Mouse (Mus musculus) thymus, adult 2 months (tissue): ENCODE data around the gene BC004004. TPM values are rescaled to one million over a fixed set of nuclear protein-coding genes. Genes with fewer than 3 reads are reported as not detected.

Experiments used
- DNase-seq: peaks from one replicate; pipeline ENCODE4 v3.0.0; 2021
- H3K27ac ChIP-seq: fragments of 200-500 bp; 2 replicates; pipeline ENCODE4 v1.5.1; 2012; ENCODE audit warnings: low read length, control low read depth; ENCODE audit not compliant: control insufficient read depth, insufficient read depth
- H3K27me3 ChIP-seq: fragments of 200-500 bp; 2 replicates; pipeline ENCODE4 v1.6.1; 2012; ENCODE audit warnings: mild to moderate bottlenecking, low read length, moderate library complexity, mixed read lengths; ENCODE audit not compliant: control insufficient read depth, insufficient read depth
- H3K36me3 ChIP-seq: fragments of 200-500 bp; 2 replicates; pipeline ENCODE4 v1.6.1; 2012; ENCODE audit warnings: mild to moderate bottlenecking, low read length, moderate library complexity; ENCODE audit not compliant: control insufficient read depth, insufficient read depth
- H3K4me1 ChIP-seq: fragments of 200-500 bp; replicated peaks from 2 replicates; pipeline ENCODE4 v1.6.1; 2012; ENCODE audit warnings: low read length; ENCODE audit not compliant: control insufficient read depth, insufficient read depth
- H3K4me3 ChIP-seq: fragments of 200-500 bp; 2 replicates; pipeline ENCODE4 v1.5.1; 2012; ENCODE audit warnings: mild to moderate bottlenecking, low read length, control low read depth, moderate library complexity; ENCODE audit not compliant: control insufficient read depth, insufficient read depth
- CTCF ChIP-seq: fragments of 200-500 bp; IDR thresholded peaks from 2 replicates; pipeline ENCODE4 v1.5.1; 2012; ENCODE audit warnings: mild to moderate bottlenecking, control low read depth, low read length, moderate library complexity, borderline replicate concordance; ENCODE audit not compliant: control insufficient read depth, poor library complexity, insufficient read depth; ENCODE audit errors: extremely low read depth
- POLR2A ChIP-seq: fragments of 200-500 bp; IDR thresholded peaks from 2 replicates; pipeline ENCODE4 v1.6.1; 2012; ENCODE audit warnings: mild to moderate bottlenecking, low read length, control low read depth, moderate library complexity; ENCODE audit not compliant: control insufficient read depth, poor library complexity, insufficient read depth; ENCODE audit errors: extremely low read depth
- WGBS: fragments of 180-500 bp; shearing (Covaris S2); methylation state at CpG from one replicate; pipeline ENCODE4 v1.1.7; 2018; 5-methylcytosine and 5-hydroxymethylcytosine counted together
- polyA plus RNA-seq: library from polyadenylated mRNA; depleted of rRNA; stranded (reverse); fragments of >200 nt; gene quantifications from 2 replicates; pipeline ENCODE4 v1.2.3, GENCODE M21; 2012

BC004004 gene
- polyA plus RNA-seq, 1 experiment: 61.3 TPM

GRCm38 (mm10) chr17:29300926-29301325 is 32.3 kb downstream of the BC004004 start:
- TF ChIP-seq CTCF (no peak), POLR2A (no peak)
- DNase-seq: no peak
- peaks cover 45% of the 10 kb centered on the region for H3K4me1 ChIP-seq
- H3K27me3 ChIP-seq: no peaks in the 10 kb centered on the region
- H3K4me3 ChIP-seq: no peak overlapping the region
- H3K27ac ChIP-seq: no peak overlapping the region
- no peaks in the 10 kb centered on the region; the same call in 1 of the 2 replicates for H3K36me3 ChIP-seq
- 96% methylated on average over 7 of the region's 7 CpGs for WGBS

GRCm38 (mm10) chr17:29301421-29301820 is 32.8 kb downstream of the BC004004 start:
- Histone ChIP-seq H3K27me3 (no peaks in the 10 kb centered on the region), H3K4me3 (no peak overlapping the region), H3K36me3 (no peaks in the 10 kb centered on the region; the same call in 1 of the 2 replicates), H3K4me1 (peaks cover 50% of the 10 kb centered on the region), H3K27ac (no peak overlapping the region)
- no peak for DNase-seq
- WGBS: 97% methylated on average over 6 of the region's 6 CpGs
- TF ChIP-seq POLR2A: no peak
- no peak for TF ChIP-seq CTCF

- Histone ChIP-seq H3K4me1 (peaks cover 56% of the 10 kb centered on the region), H3K4me3 (no peak overlapping the region), H3K27me3 (no peaks in the 10 kb centered on the region), H3K36me3 (no peaks in the 10 kb centered on the region; the same call in 1 of the 2 replicates), H3K27ac (no peak overlapping the region)
- no peak for TF ChIP-seq POLR2A
- peak; percentile 15; the same call in 1 of the 2 replicates for TF ChIP-seq CTCF
- 61% methylated on average over 5 of the region's 5 CpGs for WGBS
- no peak for DNase-seq
Measured at GRCm38 (mm10) chr17:29302149-29302548, 33.6 kb downstream of the BC004004 start.

DNA sequence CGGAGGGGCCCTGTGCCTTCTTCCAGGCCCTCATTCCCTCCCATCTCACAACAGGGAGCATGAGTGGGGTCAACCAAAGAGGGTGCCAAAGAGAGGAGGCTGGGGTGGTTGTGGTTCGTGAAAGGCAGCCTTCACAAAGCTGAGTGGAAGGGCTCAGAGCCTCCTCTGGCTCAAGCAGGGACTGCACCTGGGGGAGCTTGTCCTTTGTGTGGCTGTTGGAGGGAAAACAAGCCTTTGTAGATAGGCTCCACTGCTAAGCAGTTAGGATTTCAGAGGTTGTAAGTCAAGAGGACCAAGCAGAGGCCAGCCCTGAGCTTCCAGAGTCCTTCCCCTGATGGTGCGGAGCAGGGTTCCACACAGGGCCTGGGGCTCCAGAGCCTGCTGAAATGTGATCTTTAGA is 34.5 kb downstream of the BC004004 start:
- Histone ChIP-seq H3K4me1 (peaks cover 55% of the 10 kb centered on the region), H3K27ac (no peak overlapping the region), H3K4me3 (no peak overlapping the region), H3K27me3 (no peaks in the 10 kb centered on the region), H3K36me3 (no peaks in the 10 kb centered on the region; the same call in 1 of the 2 replicates)
- peak; percentile 61 for DNase-seq
- no peak for TF ChIP-seq POLR2A
- peak; percentile 62; the same call in 1 of the 2 replicates for TF ChIP-seq CTCF
- WGBS: 32% methylated on average over 3 of the region's 3 CpGs

DNA sequence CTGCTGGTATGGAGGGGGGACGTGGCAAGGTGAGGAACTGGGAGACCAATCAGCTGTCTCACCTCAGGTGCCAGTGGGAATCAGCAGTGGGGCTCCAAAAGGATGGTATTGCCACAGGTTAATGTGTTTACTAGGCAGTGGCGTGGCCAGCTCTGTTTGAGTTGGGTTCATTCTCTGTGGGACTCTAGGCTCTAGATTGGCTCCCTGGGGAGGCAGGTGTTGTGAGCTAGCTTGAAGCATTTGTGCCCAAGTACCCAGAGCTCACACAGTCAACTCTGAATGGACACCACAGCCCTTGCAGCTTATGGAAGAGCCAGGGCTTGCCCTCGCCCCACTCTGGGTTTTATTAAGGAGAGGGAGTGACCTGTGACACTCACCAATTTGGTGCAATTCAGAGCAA is 35.3 kb downstream of the BC004004 start:
- Histone ChIP-seq H3K4me1 (peaks cover 55% of the 10 kb centered on the region), H3K27ac (peak overlapping the region; percentile 21; the same call in 1 of the 2 replicates), H3K4me3 (no peak overlapping the region), H3K27me3 (no peaks in the 10 kb centered on the region), H3K36me3 (no peaks in the 10 kb centered on the region; the same call in 1 of the 2 replicates)
- 33% methylated on average over 3 of the region's 3 CpGs for whole genome bisulfite sequencing
- no peak for TF ChIP-seq POLR2A
- TF ChIP-seq CTCF: no peak
- DNase-seq: peak; percentile 22

- peak; percentile 72 for DNase-seq
- no peaks in the 10 kb centered on the region for H3K27me3 ChIP-seq
- H3K4me3 ChIP-seq: no peak overlapping the region
- TF ChIP-seq CTCF (no peak), POLR2A (no peak)
- no peak overlapping the region for H3K27ac ChIP-seq
- H3K36me3 ChIP-seq: no peaks in the 10 kb centered on the region; the same call in 1 of the 2 replicates
- WGBS: 4% methylated on average over 13 of the region's 13 CpGs
- H3K4me1 ChIP-seq: peaks cover 55% of the 10 kb centered on the region
Measured at GRCm38 (mm10) chr17:29304376-29305057, 35.9 kb downstream of the BC004004 start.

DNA sequence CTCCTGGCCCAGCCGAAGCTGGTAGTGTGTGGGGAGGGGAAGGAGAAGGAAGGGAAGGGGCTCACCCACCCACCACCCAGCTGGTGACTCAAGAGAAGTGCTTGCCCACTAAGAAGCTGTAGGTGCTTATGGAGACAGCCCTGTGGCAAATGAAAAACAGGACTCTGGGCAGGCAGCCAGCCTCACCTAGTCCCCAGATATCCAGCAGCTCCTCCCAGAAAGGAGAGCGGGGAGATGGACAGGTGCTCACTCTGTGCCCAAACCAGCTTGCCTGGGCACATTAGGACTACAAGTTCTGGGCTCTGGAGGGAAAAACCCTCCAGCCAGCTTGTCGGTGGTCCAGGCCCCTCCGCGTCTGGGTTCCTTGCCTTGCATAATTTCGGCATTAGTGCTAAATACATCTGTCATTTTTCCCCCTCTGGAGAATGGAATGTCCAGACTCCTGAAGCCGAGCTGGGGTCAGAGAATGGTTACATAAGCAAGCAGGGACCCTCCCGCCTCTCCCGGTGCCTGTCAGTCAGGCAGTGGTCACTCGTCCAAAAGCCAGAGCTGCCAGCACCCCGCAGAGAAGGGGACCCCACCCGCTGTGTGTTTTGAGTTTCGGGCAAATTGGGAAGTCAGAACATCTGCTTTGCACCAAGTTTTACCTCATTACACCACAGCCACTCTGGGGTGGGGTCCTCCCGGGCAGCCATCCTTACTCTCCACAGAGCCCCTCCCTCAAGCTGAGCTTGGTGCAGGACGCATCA is 36.6 kb downstream of the BC004004 start:
- no peaks in the 10 kb centered on the region for H3K36me3 ChIP-seq
- H3K27me3 ChIP-seq: no peaks in the 10 kb centered on the region
- DNase-seq: no peak
- no peak overlapping the region for H3K4me3 ChIP-seq
- 28% methylated on average over 15 of the region's 15 CpGs for WGBS
- H3K4me1 ChIP-seq: peaks cover 55% of the 10 kb centered on the region
- TF ChIP-seq POLR2A: no peak
- TF ChIP-seq CTCF: no peak
- H3K27ac ChIP-seq: no peak overlapping the region
